Mouse (Mus musculus) myocyte (in vitro differentiated cells): ENCODE results near the gene Ganc.

Source experiments
- CEBPB ChIP-seq: IDR thresholded peaks from 2 replicates; pipeline ENCODE4 v1.6.1; 2011; ENCODE audit warnings: mild to moderate bottlenecking, moderate library complexity; ENCODE audit not compliant: poor library complexity, insufficient read depth, severe bottlenecking
- E2F4 ChIP-seq: IDR thresholded peaks from one replicate; pipeline ENCODE4 v1.6.1; 2011; ENCODE audit warnings: mild to moderate bottlenecking, control low read depth, moderate library complexity; ENCODE audit not compliant: insufficient read depth
- MAX ChIP-seq: IDR thresholded peaks from one replicate; pipeline ENCODE4 v1.6.1; 2011; ENCODE audit warnings: low read depth, mild to moderate bottlenecking, control low read depth
- MYOD1 ChIP-seq, 3 experiments: IDR thresholded peaks; one replicate each; pipeline ENCODE4 v1.6.1; 2011; ENCODE audit warnings: control low read depth in 2 of 3, low read depth in 2 of 3, mild to moderate bottlenecking in 2 of 3, moderate library complexity in 1 of 3; ENCODE audit not compliant: insufficient read length in 2 of 3, control insufficient read depth in 1 of 3
- MYOG ChIP-seq, 3 experiments: IDR thresholded peaks; one replicate each; pipeline ENCODE4 v1.6.1; 2011; ENCODE audit warnings: control low read depth in 2 of 3, low read depth in 2 of 3, mild to moderate bottlenecking in 2 of 3; ENCODE audit not compliant: insufficient read length in 2 of 3, control insufficient read depth in 1 of 3, insufficient read depth in 1 of 3
- POLR2A ChIP-seq: IDR thresholded peaks from one replicate; pipeline ENCODE4 v1.6.1; 2011; ENCODE audit warnings: low read depth, mild to moderate bottlenecking, control low read depth, moderate library complexity; ENCODE audit not compliant: insufficient read length
- POLR2AphosphoS2 ChIP-seq: IDR thresholded peaks from one replicate; pipeline ENCODE4 v1.6.1; 2011; ENCODE audit warnings: low read depth, control low read depth; ENCODE audit not compliant: insufficient read length
- REST ChIP-seq: IDR thresholded peaks from one replicate; pipeline ENCODE4 v1.6.1; 2011; ENCODE audit warnings: mild to moderate bottlenecking, control low read depth, moderate library complexity; ENCODE audit not compliant: insufficient read depth, insufficient read length
- SRF ChIP-seq: IDR thresholded peaks from one replicate; pipeline ENCODE4 v1.6.1; 2011; ENCODE audit warnings: low read depth; ENCODE audit not compliant: control insufficient read depth, insufficient read length
- TCF12 ChIP-seq: IDR thresholded peaks from one replicate; pipeline ENCODE4 v1.6.1; 2011; ENCODE audit warnings: mild to moderate bottlenecking, control low read depth; ENCODE audit not compliant: poor library complexity, insufficient read depth, severe bottlenecking
- TCF3 ChIP-seq: IDR thresholded peaks from one replicate; pipeline ENCODE4 v1.6.1; 2011; ENCODE audit warnings: low read depth, control low read depth; ENCODE audit not compliant: insufficient read length
- USF1 ChIP-seq: IDR thresholded peaks from one replicate; pipeline ENCODE4 v1.6.1; 2011; ENCODE audit warnings: low read depth, mild to moderate bottlenecking, control low read depth, moderate library complexity

GRCm38 (mm10) chr2:120476277-120477087 is 72.8 kb downstream of the Ganc start:
- TF ChIP-seq POLR2AphosphoS2, result no peak
- TF ChIP-seq POLR2A, result no peak
- no peak for TF ChIP-seq MYOD1 (IDR thresholded peaks at IDR 0.05; ENCODE audit: control insufficient read depth in 1 of 3, insufficient read length in 2 of 3, low read depth in 2 of 3)
- TF ChIP-seq USF1, result no peak
- TF ChIP-seq MAX, result no peak
- no peak for TF ChIP-seq TCF12
- TF ChIP-seq REST, result no peak
- TF ChIP-seq SRF, result no peak
- no peak for TF ChIP-seq E2F4
- no peak for TF ChIP-seq CEBPB
- TF ChIP-seq MYOG (IDR thresholded peaks at IDR 0.05; ENCODE audit: control insufficient read depth in 1 of 3, insufficient read depth in 1 of 3, insufficient read length in 2 of 3, low read depth in 2 of 3), result no peak
- no peak for TF ChIP-seq TCF3
